Mouse (Mus musculus) C2C12 (cell line): Measurements from ENCODE around the gene Plvap. TPM values are rescaled to one million over a fixed set of nuclear protein-coding genes. Genes with fewer than 3 reads are reported as not detected.

Source experiments
- H3K27me3 ChIP-seq: one replicate; pipeline ENCODE4 v1.6.1; 2011; ENCODE audit not compliant: control insufficient read depth, insufficient read depth, insufficient read length
- H3K36me3 ChIP-seq: one replicate; pipeline ENCODE4 v1.6.1; 2011; ENCODE audit not compliant: control insufficient read depth, insufficient read depth
- H3K4me3 ChIP-seq: one replicate; pipeline ENCODE4 v1.5.1; 2011; ENCODE audit warnings: mild to moderate bottlenecking, control low read depth; ENCODE audit not compliant: poor library complexity, insufficient read depth, severe bottlenecking
- H3K79me2 ChIP-seq: one replicate; pipeline ENCODE4 v1.6.1; 2011; ENCODE audit not compliant: control insufficient read depth, insufficient read depth
- H3K79me3 ChIP-seq: one replicate; pipeline ENCODE4 v1.6.1; 2011; ENCODE audit warnings: low read depth, control low read depth
- H3ac ChIP-seq: one replicate; pipeline ENCODE3; 2011; ENCODE audit warnings: low read depth; ENCODE audit not compliant: control insufficient read depth, insufficient read length
- CEBPB ChIP-seq: IDR thresholded peaks from one replicate; pipeline ENCODE4 v1.6.1; 2011; ENCODE audit warnings: low read depth, mild to moderate bottlenecking, control low read depth, moderate library complexity
- CTCF ChIP-seq: IDR thresholded peaks from one replicate; pipeline ENCODE4 v1.5.1; 2011; ENCODE audit not compliant: control insufficient read depth, insufficient read depth, insufficient read length
- FOSL1 ChIP-seq: IDR thresholded peaks from one replicate; pipeline ENCODE4 v1.8.0; 2011; ENCODE audit warnings: mild to moderate bottlenecking, low read length; ENCODE audit not compliant: poor library complexity, insufficient read depth, severe bottlenecking
- MAX ChIP-seq: IDR thresholded peaks from one replicate; pipeline ENCODE4 v1.6.1; 2011; ENCODE audit warnings: mild to moderate bottlenecking, control low read depth
- MYOD1 ChIP-seq: IDR thresholded peaks from one replicate; pipeline ENCODE4 v1.6.1; 2011; ENCODE audit warnings: low read depth; ENCODE audit not compliant: control insufficient read depth, insufficient read length
- MYOG ChIP-seq: IDR thresholded peaks from one replicate; pipeline ENCODE4 v1.6.1; 2011; ENCODE audit not compliant: control insufficient read depth, insufficient read length; ENCODE audit errors: extremely low read depth
- USF1 ChIP-seq: IDR thresholded peaks from one replicate; pipeline ENCODE4 v1.6.1; 2011; ENCODE audit warnings: low read depth, mild to moderate bottlenecking, control low read depth, moderate library complexity
- polyA plus RNA-seq: library from polyadenylated mRNA; unstranded; fragments of >200 nt; fragmentation: generic; extraction: Trizol; gene quantifications from one replicate; pipeline ENCODE4 v1.2.1, GENCODE M21; 2012; ENCODE audit warnings: missing spikeins

The Plvap gene
- polyA plus RNA-seq, 1 experiment = 0.07 TPM

- H3K36me3 ChIP-seq = peaks cover 7% of the 10 kb centered on the region
- no peak overlapping the region for H3K4me3 ChIP-seq
- TF ChIP-seq MYOD1 = peak; percentile 95
- TF ChIP-seq USF1 = no peak
- no peak overlapping the region for H3ac ChIP-seq
- H3K27me3 ChIP-seq = no peaks in the 10 kb centered on the region
- no peaks in the 10 kb centered on the region for H3K79me3 ChIP-seq
- H3K79me2 ChIP-seq = no peaks in the 10 kb centered on the region
These were observed 58.9 kb downstream of the Plvap start for GRCm38 (mm10) chr8:71452669-71453068.

- no peaks in the 10 kb centered on the region for H3K79me3 ChIP-seq
- H3ac ChIP-seq = no peak overlapping the region
- H3K4me3 ChIP-seq = no peak overlapping the region
- TF ChIP-seq FOSL1 (no peak), MYOD1 (no peak), MYOG (no peak), CEBPB (no peak), MAX (no peak), USF1 (no peak), CTCF (no peak)
- H3K79me2 ChIP-seq = no peaks in the 10 kb centered on the region
- H3K36me3 ChIP-seq = no peaks in the 10 kb centered on the region
- H3K27me3 ChIP-seq = no peaks in the 10 kb centered on the region
These were observed 59.8 kb downstream of the Plvap start for GRCm38 (mm10) chr8:71451777-71452176.

- TF ChIP-seq MAX (no peak), FOSL1 (no peak), MYOG (no peak), USF1 (no peak)
- H3ac ChIP-seq = no peak overlapping the region
- H3K27me3 ChIP-seq = no peaks in the 10 kb centered on the region
- H3K36me3 ChIP-seq = no peaks in the 10 kb centered on the region
- no peaks in the 10 kb centered on the region for H3K79me2 ChIP-seq
- no peak overlapping the region for H3K4me3 ChIP-seq
- H3K79me3 ChIP-seq = no peaks in the 10 kb centered on the region
These were observed 60.2 kb downstream of the Plvap start for GRCm38 (mm10) chr8:71451337-71451736.

Other genes with a start within 250 kb of the Plvap start
- gene Myo9b, start 239.0 kb downstream of the Plvap start, polyA plus RNA-seq = 53.6 TPM
- 40.4 TPM for gene Haus8, start 238.8 kb downstream of the Plvap start, polyA plus RNA-seq
- gene Use1, start 144.9 kb downstream of the Plvap start, polyA plus RNA-seq = 105 TPM
- 11.2 TPM for gene Ocel1, start 140.5 kb downstream of the Plvap start, polyA plus RNA-seq
- gene Nr2f6, start 129.8 kb downstream of the Plvap start, polyA plus RNA-seq = 73.0 TPM
- 0.04 TPM for gene Ushbp1, start 116.0 kb downstream of the Plvap start, polyA plus RNA-seq
- 118 TPM for gene Babam1, start 114.9 kb downstream of the Plvap start, polyA plus RNA-seq
- 6.3 TPM for gene Ankle1, start 105.7 kb downstream of the Plvap start, polyA plus RNA-seq
- 73.6 TPM for gene Abhd8, start 48.1 kb downstream of the Plvap start, polyA plus RNA-seq
- gene Mrpl34, start 46.8 kb downstream of the Plvap start, polyA plus RNA-seq = 121 TPM
- 104 TPM for gene Dda1, start 42.6 kb downstream of the Plvap start, polyA plus RNA-seq
- 22.1 TPM for gene Ano8, start 25.8 kb downstream of the Plvap start, polyA plus RNA-seq
- 21.4 TPM for gene Gtpbp3, start 23.6 kb downstream of the Plvap start, polyA plus RNA-seq
- gene Ccdc194, start 14.0 kb upstream of the Plvap start, polyA plus RNA-seq = 0.01 TPM
- gene Bst2, start 25.7 kb upstream of the Plvap start, polyA plus RNA-seq = 12.1 TPM
- 70.7 TPM for gene Mvb12a, start 31.2 kb upstream of the Plvap start, polyA plus RNA-seq
- gene Tmem221, start 47.1 kb upstream of the Plvap start, polyA plus RNA-seq = 0.18 TPM
- gene Nxnl1, start 54.8 kb upstream of the Plvap start, polyA plus RNA-seq = 0.02 TPM
- 57.5 TPM for gene Slc27a1, start 57.1 kb upstream of the Plvap start, polyA plus RNA-seq
- gene Pgls, start 80.4 kb upstream of the Plvap start, polyA plus RNA-seq = 231 TPM
- 2.4 TPM for gene Fam129c, start 85.9 kb upstream of the Plvap start, polyA plus RNA-seq
- gene Colgalt1, start 99.2 kb upstream of the Plvap start, polyA plus RNA-seq = 72.3 TPM
- gene Unc13a, start 160.0 kb upstream of the Plvap start, polyA plus RNA-seq = 1.5 TPM
- 1.2 TPM for gene Jak3, start 164.5 kb upstream of the Plvap start, polyA plus RNA-seq
- 0.14 TPM for gene Insl3, start 177.5 kb upstream of the Plvap start, polyA plus RNA-seq
- gene B3gnt3, start 190.0 kb upstream of the Plvap start, polyA plus RNA-seq = 0.02 TPM
- not detected for gene Fcho1, start 214.0 kb upstream of the Plvap start, polyA plus RNA-seq